Mouse (Mus musculus) liver, embryonic 16.5 days (tissue): ENCODE data around the gene Ofcc1. TPM values are rescaled to one million over a fixed set of nuclear protein-coding genes. Genes with fewer than 3 reads are reported as not detected.

ENCODE experiments used
- ATAC-seq: fragments of 200-750 bp; cut with Nextera tagmentation; 2 replicates; pipeline ENCODE4 v1.8.0; 2017; ENCODE audit warnings: low read depth, mild to moderate bottlenecking, moderate number of reproducible peaks, moderate library complexity
- H3K27ac ChIP-seq: fragments of 300-500 bp; sonication (generic); 2 replicates; pipeline ENCODE4 v1.5.1; 2014; ENCODE audit warnings: mild to moderate bottlenecking, low read length
- H3K27me3 ChIP-seq: fragments of 300-500 bp; sonication (generic); 2 replicates; pipeline ENCODE4 v1.6.1; 2014; ENCODE audit warnings: low read depth, low read length, mixed read lengths; ENCODE audit not compliant: control insufficient read depth, insufficient read depth
- H3K36me3 ChIP-seq: fragments of 300-500 bp; sonication (generic); 2 replicates; pipeline ENCODE4 v1.6.1; 2014; ENCODE audit warnings: mild to moderate bottlenecking; ENCODE audit not compliant: control insufficient read depth, insufficient read depth
- H3K4me1 ChIP-seq: fragments of 300-500 bp; sonication (generic); 2 replicates; pipeline ENCODE4 v1.6.1; 2014; ENCODE audit warnings: low read depth, low read length, mixed read lengths; ENCODE audit not compliant: control insufficient read depth
- H3K4me2 ChIP-seq: fragments of 300-500 bp; sonication (generic); 2 replicates; pipeline ENCODE4 v1.6.1; 2014; ENCODE audit warnings: low read depth, low read length, mixed read lengths
- H3K4me3 ChIP-seq: fragments of 300-500 bp; sonication (generic); 2 replicates; pipeline ENCODE4 v1.5.1; 2014; ENCODE audit warnings: low read depth, mild to moderate bottlenecking, low read length
- H3K9ac ChIP-seq: fragments of 300-500 bp; sonication (generic); 2 replicates; pipeline ENCODE4 v1.6.1; 2014; ENCODE audit warnings: low read depth, low read length
- H3K9me3 ChIP-seq: fragments of 300-500 bp; sonication (generic); replicated peaks from 2 replicates; pipeline ENCODE4 v1.6.1; 2016; ENCODE audit warnings: low read length; ENCODE audit not compliant: control insufficient read depth
- WGBS: fragments of 180-500 bp; shearing (Covaris S2); extraction: QIAGEN DNeasy Blood & Tissue Kit; methylation state at CpG from one replicate; pipeline ENCODE4 v1.1.7; 2014; ENCODE audit not compliant: insufficient replicate concordance; 5-methylcytosine and 5-hydroxymethylcytosine counted together
- polyA plus RNA-seq: library from polyadenylated mRNA; unstranded; fragments of >200 nt; fragmentation: Nextera tagmentation; extraction: Ambion mirVana; gene quantifications from 2 replicates; pipeline ENCODE4 v1.2.1, GENCODE M21; 2015

Ofcc1 gene
- polyA plus RNA-seq, 1 experiment from 2014 or later = not detected

DNA sequence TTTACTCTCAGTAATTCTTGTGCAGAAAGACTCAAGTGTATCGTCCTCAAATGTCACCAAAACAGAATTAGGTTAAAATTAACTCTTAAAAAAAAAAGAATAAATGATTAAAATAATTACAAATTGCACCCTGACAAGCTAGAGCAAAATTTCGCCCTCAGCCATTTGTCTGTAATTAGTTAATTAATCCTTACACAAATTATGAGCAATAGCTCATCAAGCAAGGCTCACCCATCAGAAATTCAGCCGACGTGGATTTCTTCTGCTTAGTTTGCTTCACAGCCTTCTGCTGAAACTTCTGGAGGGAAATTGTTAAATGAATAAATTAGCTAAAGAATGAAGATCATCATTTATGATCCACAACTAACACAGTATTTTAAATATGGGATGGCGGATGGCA, 80.6 kb downstream of the Ofcc1 start:
- no peaks in the 10 kb centered on the region for H3K4me1 ChIP-seq
- no peak overlapping the region for H3K27ac ChIP-seq
- H3K36me3 ChIP-seq = no peaks in the 10 kb centered on the region
- no peaks in the 10 kb centered on the region for H3K27me3 ChIP-seq
- no peak overlapping the region for H3K4me2 ChIP-seq
- H3K4me3 ChIP-seq = no peak overlapping the region
- 61% methylated on average over 5 of the region's 5 CpGs for WGBS
- ATAC-seq = no peak
- H3K9ac ChIP-seq = no peak overlapping the region
- H3K9me3 ChIP-seq = no peaks in the 10 kb centered on the region

DNA sequence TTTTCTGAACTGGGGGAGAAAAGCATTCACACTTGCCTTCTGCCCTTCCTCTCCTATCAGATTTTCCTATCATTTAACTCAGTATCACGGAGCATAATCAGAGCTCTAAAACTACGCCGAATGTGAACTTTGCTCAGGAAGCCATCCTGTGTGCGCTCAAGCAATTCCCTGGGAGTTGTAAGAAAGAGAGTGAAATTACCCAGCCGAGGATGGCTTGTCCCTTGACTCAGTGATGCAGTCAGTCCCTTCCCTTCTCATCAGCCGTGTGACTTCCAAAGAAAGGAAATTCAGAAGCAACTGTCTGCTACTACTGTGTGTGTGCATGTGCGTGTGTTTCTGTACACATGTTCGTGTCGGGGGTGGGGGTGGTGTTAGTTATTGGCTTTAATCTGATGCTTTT, 93.7 kb downstream of the Ofcc1 start:
- ATAC-seq = no peak
- no peaks in the 10 kb centered on the region for H3K9me3 ChIP-seq
- no peak overlapping the region for H3K9ac ChIP-seq
- no peaks in the 10 kb centered on the region for H3K36me3 ChIP-seq
- 79% methylated on average over 9 of the region's 9 CpGs for WGBS
- H3K4me3 ChIP-seq = no peak overlapping the region
- no peak overlapping the region for H3K4me2 ChIP-seq
- H3K27ac ChIP-seq = no peak overlapping the region
- no peaks in the 10 kb centered on the region for H3K27me3 ChIP-seq
- H3K4me1 ChIP-seq = no peaks in the 10 kb centered on the region

DNA sequence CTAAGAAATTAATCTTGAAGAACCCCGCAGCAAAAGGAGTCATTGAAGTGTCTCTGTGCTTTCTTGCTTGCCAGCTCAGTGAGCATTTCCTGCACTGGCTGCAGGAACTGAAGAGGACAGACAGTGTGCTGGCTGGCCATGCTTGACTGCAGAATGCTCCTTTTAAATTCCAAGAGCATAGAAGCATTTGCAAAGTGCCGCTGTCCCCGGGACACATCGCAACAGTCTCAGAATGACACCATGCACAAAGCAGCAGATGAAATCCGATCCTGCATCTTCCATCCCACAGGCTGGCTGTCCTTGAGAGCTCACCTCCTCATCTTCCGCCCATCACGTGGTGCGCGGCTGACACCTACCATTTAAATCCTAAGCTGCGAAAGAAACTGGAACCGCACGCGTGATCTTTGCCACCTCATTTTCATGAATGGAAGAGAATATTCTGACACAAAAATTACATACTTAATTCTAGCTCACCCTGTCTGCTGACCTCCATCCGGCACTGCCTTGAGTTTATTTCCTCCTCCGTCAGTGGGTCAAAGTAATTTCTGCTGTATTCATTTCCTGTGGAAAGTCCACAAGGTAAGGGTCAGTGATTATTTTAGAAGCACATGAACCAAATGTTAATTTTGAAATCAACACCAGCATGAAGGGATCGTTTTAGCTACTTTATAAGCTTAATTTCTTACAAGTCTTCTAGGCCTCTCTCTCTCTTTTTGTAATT, 98.0 kb downstream of the Ofcc1 start:
- no peak overlapping the region for H3K4me3 ChIP-seq
- no peaks in the 10 kb centered on the region for H3K4me1 ChIP-seq
- H3K4me2 ChIP-seq = no peak overlapping the region
- no peak overlapping the region for H3K27ac ChIP-seq
- H3K9ac ChIP-seq = no peak overlapping the region
- no peaks in the 10 kb centered on the region for H3K27me3 ChIP-seq
- no peak for ATAC-seq
- H3K9me3 ChIP-seq = no peaks in the 10 kb centered on the region
- H3K36me3 ChIP-seq = no peaks in the 10 kb centered on the region
- WGBS = 69% methylated on average over 16 of the region's 16 CpGs

DNA sequence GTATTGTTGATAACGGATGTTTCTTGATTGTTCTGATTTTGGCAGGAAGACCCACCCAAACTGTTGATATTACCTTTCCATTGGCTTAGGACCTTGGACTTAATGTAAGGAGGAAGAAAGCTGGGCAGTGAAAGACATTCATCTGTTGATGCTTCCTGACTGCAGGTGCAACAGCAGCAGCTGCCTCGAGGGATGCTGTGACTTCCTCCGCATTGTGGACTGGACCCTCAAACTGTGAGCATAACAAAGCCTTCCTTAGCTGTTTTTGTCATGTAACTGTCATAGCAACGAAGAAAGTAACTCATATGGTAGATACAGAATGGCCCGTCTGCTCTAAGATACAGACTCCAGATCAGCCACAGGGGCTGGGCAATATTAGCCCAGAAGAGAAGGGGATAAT, 102.5 kb downstream of the Ofcc1 start:
- Histone ChIP-seq H3K4me1 (no peaks in the 10 kb centered on the region), H3K36me3 (no peaks in the 10 kb centered on the region), H3K27me3 (no peaks in the 10 kb centered on the region), H3K9me3 (no peaks in the 10 kb centered on the region), H3K9ac (no peak overlapping the region), H3K4me3 (no peak overlapping the region), H3K4me2 (no peak overlapping the region), H3K27ac (no peak overlapping the region)
- ATAC-seq = no peak
- WGBS = 56% methylated on average over 5 of the region's 5 CpGs

DNA sequence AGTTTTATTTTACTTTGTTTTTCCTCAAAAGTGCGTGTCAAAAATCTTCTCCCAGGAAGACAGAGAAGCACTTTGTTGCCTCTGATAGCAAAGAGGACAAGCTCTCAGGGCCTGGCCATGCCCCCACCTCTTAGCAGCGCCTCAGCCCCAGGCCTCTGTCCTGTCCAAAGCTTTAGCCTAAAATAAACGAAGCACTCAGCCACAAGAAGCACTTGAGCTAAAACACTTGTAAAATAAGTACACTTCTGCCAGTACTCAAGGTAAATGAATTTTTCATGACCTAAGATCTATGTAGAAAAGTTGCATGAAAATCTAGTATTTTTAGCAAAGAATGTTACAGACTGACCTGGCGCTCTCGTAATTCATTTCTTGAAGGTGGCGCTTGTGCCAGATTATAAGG, 117.4 kb downstream of the Ofcc1 start:
- Histone ChIP-seq H3K36me3 (no peaks in the 10 kb centered on the region), H3K9me3 (no peaks in the 10 kb centered on the region), H3K9ac (no peak overlapping the region), H3K27ac (no peak overlapping the region), H3K4me3 (no peak overlapping the region), H3K4me2 (no peak overlapping the region), H3K27me3 (no peaks in the 10 kb centered on the region), H3K4me1 (no peaks in the 10 kb centered on the region)
- 69% methylated on average over 6 of the region's 6 CpGs for WGBS
- no peak for ATAC-seq

DNA sequence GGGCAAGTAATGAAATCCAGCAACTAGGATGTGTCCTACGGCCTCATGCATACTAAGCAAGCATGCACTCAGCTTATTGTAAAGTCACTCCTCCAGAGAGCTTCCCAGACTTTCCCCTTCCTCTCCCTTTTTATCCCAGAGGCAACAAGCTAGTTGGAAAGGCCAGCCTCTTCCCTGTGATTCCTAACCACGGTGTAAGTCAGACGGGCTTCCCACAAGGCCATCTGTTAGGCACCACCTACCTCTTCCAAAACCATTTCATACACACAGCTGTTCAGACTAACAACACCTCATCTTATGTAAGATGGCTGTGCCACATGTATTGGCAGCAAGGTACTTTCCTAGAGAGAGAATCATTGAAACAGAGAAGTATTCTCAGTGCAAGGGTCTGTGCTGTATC, 124.9 kb downstream of the Ofcc1 start:
- H3K36me3 ChIP-seq = no peaks in the 10 kb centered on the region
- H3K9ac ChIP-seq = no peak overlapping the region
- no peak overlapping the region for H3K4me3 ChIP-seq
- H3K27ac ChIP-seq = no peak overlapping the region
- H3K9me3 ChIP-seq = no peaks in the 10 kb centered on the region
- H3K27me3 ChIP-seq = no peaks in the 10 kb centered on the region
- H3K4me1 ChIP-seq = no peaks in the 10 kb centered on the region
- no peak for ATAC-seq
- WGBS = 48% methylated on average over 3 of the region's 3 CpGs
- no peak overlapping the region for H3K4me2 ChIP-seq

DNA sequence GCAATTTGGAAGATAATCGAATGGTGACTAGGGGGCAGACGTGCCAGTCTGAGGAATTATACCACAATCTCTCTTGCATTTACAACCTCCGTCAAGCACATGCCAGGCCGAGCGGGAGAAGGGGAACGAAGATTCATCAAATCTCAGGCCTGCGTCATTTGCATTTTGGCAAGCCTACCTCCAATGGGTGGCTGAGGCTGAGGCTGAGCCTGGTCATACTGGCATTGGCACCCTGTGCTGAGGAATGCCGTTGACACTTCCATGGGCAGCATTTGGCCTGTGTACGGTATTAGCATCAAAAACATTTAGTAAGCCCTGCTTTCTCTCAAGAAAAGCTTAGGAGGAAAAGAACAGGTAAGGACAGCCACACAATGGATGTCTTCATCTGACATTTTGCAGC, 152.9 kb downstream of the Ofcc1 start:
- Histone ChIP-seq H3K9ac (no peak overlapping the region), H3K4me3 (no peak overlapping the region), H3K27ac (no peak overlapping the region), H3K36me3 (no peaks in the 10 kb centered on the region), H3K4me2 (no peak overlapping the region), H3K9me3 (no peaks in the 10 kb centered on the region), H3K27me3 (no peaks in the 10 kb centered on the region), H3K4me1 (no peaks in the 10 kb centered on the region)
- WGBS = 63% methylated on average over 9 of the region's 9 CpGs
- no peak for ATAC-seq

DNA sequence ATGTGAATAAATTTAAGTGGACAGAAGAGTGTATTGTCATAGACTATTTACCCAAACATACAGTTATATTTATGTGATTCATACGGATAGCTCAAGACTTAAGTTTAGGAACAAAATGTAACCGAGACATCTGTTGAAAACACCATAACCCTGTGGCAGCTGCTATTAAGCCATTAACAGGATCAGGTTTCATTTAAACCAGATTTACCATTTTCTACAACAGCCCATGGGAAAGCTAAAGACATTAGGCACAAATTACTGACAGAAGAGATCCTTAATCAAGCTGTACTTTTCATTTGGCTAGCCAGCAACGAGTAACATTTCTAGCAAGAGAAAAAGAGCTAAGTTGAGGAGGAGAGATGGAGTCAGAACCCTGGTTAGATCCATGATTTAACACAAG, 179.5 kb downstream of the Ofcc1 start:
- H3K27ac ChIP-seq = no peak overlapping the region
- H3K9ac ChIP-seq = no peak overlapping the region
- no peaks in the 10 kb centered on the region for H3K9me3 ChIP-seq
- no peaks in the 10 kb centered on the region for H3K36me3 ChIP-seq
- no peak for ATAC-seq
- 65% methylated on average over 3 of the region's 3 CpGs for WGBS
- no peak overlapping the region for H3K4me3 ChIP-seq
- no peaks in the 10 kb centered on the region for H3K4me1 ChIP-seq
- no peaks in the 10 kb centered on the region for H3K27me3 ChIP-seq
- H3K4me2 ChIP-seq = no peak overlapping the region

DNA sequence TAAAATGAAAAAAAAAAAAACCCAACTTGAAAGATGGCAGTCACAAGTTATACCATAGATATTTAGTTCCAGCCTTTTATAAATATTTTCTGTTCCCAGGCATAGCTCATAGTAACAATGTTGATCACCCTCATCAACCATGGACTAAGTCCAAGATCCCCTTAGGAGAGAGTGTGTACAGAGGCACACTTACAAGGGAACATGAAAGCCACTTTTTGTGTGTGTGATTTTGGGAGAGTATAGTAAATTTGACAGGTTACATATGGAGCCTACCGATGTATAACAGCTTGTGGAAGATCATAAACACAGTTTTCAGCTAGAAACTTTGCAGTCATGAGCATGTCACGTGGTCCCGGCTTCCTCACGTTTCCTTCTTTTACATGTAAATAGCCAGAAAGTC, 189.5 kb downstream of the Ofcc1 start:
- no peak overlapping the region for H3K4me3 ChIP-seq
- 68% methylated on average over 4 of the region's 4 CpGs for WGBS
- H3K36me3 ChIP-seq = no peaks in the 10 kb centered on the region
- no peak overlapping the region for H3K9ac ChIP-seq
- H3K4me2 ChIP-seq = no peak overlapping the region
- no peaks in the 10 kb centered on the region for H3K4me1 ChIP-seq
- ATAC-seq = no peak
- no peaks in the 10 kb centered on the region for H3K9me3 ChIP-seq
- H3K27me3 ChIP-seq = no peaks in the 10 kb centered on the region
- no peak overlapping the region for H3K27ac ChIP-seq
